Mouse (Mus musculus) stomach, postnatal 0 days (tissue): Measurements from ENCODE around the gene F2.

Experiments
- CTCF ChIP-seq: IDR thresholded peaks from 2 replicates; pipeline ENCODE4 v1.5.1; 2016; ENCODE audit warnings: antibody characterized with exemption, low read depth, mild to moderate bottlenecking, moderate library complexity
- EP300 ChIP-seq: optimal IDR thresholded peaks from 2 replicates; pipeline ENCODE3; 2016; ENCODE audit warnings: antibody characterized with exemption

DNA sequence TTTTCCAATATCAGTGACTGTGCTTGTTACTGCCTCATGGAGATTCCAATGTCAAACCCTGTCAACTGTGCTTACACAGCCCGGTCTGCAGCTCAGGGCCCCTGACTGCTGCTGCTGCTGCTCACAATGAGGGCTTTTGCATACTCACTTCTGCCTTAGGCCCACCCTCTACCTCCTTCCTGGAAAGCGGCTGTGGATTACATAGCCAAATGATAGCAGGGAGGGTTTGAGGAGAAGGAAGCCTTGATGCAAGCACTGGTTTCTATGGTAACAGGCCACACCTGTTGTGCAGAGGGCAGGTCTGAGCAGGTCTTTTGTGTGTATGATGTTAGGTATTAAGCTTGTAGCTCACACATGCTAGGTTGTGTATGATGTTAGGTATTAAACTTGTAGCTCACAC is 31.5 kb upstream of the F2 start:
- TF ChIP-seq CTCF (no peak), EP300 (no peak)
